Mouse (Mus musculus): ENCODE data around the gene Mcu. TPM values are rescaled to one million over a fixed set of nuclear protein-coding genes. Genes with fewer than 3 reads are reported as not detected.

The Mcu gene
- total RNA-seq (2015) (39.5 and 43.0 TPM in 2 replicates), total RNA-seq (2017) (57.3 and 60.1 TPM in 2 replicates)

- peak; percentile 93 for ATAC-seq (replicated peaks; ENCODE audit: poor library complexity)
Measured at GRCm38 (mm10) chr10:59616522-59616921, at the start of gene Mcu. Mcu (minus strand) TSS chr10:59616692.

GRCm38 (mm10) chr10:59665503-59666291, 49.2 kb upstream of the Mcu start:
- ATAC-seq (replicated peaks; ENCODE audit: poor library complexity) = peak; percentile 77

GRCm38 (mm10) chr10:59664765-59665164, 48.3 kb upstream of the Mcu start:
- ATAC-seq (replicated peaks; ENCODE audit: poor library complexity) = no peak

- no peak for ATAC-seq (replicated peaks; ENCODE audit: poor library complexity)
Measured at GRCm38 (mm10) chr10:59656799-59657198, 40.3 kb upstream of the Mcu start.

DNA sequence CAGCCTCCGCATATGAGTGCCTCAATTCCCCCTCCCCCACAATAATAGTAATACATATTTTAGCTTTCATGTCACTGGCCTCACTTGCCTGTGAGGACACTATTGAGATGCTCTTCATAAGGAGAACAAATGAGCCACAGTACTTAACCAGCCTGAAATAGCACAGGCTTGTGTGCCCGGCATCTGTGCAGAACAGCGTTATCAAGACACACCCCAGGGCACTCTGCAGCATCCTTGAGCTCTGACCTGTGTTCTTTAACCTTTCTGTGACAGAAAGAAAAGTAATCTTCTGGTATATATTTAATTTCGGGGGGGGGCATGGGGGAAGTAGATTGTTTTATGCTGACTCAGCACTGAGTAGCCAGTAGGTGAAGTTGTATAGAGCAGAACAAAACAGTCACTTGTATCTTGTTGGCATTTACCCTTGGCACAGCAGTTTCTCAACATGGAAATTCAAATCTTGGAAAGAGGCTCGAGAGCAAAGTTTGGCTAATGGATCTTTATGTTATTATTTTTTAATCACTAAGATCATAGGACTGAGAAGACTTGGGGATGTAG, 30.4 kb upstream of the Mcu start:
- ATAC-seq (replicated peaks; ENCODE audit: poor library complexity) = no peak

DNA sequence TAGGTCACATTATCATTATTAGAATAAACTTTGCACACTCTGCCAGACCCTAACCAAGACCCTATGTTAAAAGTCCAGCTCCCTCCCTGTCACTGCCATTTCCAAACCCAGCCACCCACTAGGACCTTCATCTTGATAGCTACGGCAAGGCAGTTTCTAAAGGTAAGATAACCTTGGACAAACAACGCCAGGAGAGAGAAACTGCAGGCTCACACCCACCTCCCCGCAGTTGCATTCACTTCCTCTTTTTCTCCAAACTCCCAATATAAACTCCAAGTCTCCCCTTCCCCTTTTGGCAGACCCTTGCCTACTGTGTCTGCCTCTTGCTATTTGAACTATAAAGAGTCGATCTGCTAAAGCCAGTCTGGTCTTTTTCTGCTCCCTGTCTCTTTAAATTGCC, 28.7 kb upstream of the Mcu start:
- ATAC-seq (replicated peaks; ENCODE audit: poor library complexity) = peak; percentile 78

- ATAC-seq (replicated peaks; ENCODE audit: poor library complexity) = no peak
Measured at GRCm38 (mm10) chr10:59644710-59645109, 28.2 kb upstream of the Mcu start.

DNA sequence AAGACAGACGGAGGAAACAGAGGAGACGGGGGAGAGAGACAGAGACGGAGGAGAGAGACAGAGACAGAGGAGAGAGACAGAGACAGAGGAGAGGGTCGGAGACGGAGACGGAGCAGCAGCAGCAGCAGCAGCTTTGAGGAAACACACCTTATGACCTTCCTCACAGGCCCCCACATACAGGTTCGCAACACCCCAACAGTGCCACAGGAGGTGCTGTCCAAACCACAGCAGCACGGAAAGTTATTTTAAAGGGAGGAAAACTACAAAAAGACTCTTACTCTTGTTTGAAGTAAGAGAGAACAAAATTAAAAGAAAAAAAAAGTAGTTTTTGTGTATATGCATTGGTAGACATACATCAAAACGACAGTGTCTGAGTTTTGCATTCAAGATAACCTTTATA, 27.2 kb upstream of the Mcu start:
- no peak for ATAC-seq (replicated peaks; ENCODE audit: poor library complexity)

DNA sequence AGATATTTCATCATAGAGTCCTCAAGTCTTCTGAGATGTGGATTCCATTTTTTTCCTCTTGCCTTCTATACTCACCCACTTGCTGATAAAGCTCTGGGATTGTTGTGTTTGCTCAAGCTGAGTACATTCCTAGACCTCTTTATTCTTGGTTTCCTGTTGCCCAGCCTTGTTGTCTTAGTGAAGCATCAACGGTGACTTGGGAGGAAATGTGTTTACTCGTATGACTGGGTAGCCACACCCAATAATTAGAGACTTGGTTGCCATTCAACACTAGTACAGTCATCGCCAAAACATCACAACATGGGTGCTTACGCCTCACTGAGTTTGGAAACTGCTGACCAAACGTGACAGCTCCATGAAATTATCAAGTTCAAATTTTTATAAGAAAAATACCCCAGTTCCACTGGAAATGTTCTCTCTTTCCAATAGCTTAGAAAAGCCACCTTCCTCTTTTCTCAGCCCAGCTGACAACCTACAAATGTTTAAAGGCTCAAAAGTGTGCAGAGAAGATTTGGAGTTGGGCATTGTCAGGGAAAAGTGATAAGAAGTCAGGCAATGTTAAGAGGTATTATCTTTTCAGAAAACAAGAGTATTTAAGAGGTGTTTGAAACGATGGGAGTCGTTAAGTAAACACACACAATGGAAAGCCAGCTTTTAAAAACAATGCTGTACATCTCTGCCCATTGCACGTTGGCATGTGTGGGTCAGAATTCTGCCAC, 26.3 kb upstream of the Mcu start:
- peak; percentile 17; the same call in 1 of the 2 replicates for ATAC-seq (replicated peaks; ENCODE audit: poor library complexity)

- no peak for ATAC-seq (replicated peaks; ENCODE audit: poor library complexity)
Measured at GRCm38 (mm10) chr10:59638576-59638975, 22.1 kb upstream of the Mcu start.

- no peak for ATAC-seq (replicated peaks; ENCODE audit: poor library complexity)
Measured at GRCm38 (mm10) chr10:59637596-59638124, 21.2 kb upstream of the Mcu start.

DNA sequence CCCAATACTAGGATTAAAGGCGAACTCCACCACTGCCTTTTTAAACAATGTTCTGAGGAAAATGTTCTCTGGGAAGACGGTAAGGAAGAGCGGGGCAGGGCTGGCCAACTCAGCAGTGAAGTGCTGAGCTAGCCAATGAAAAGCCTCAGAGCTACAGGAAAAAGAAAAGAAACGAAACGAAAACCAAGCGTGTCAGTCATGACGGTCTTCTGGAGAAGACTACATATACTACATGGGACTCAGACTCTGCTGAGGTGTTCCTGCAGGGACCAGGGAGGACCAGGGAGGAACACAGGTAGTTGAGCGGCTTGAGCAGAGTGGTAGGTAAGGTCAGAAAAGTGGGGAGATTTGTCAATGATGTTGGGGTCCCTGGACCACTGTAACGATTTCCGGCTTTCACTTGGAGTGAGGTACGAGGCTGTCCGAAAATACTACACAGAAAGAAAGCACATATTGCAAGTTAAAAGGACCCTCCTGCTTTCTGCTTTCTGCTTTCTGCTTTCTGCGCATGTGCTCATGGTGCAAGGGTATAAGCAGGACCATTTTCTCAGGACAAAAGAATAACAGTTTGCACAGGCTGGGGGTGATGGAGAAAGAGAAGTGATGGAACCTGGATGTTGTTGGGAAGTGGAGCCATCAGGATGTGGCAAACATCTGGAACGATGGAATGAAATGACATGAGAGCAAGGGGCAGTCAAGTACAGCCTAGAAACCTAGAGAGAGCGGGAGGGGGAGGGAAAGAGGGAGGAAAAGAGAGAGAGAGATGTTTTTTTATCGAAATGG, 20.4 kb upstream of the Mcu start:
- ATAC-seq (replicated peaks; ENCODE audit: poor library complexity) = peak; percentile 76

DNA sequence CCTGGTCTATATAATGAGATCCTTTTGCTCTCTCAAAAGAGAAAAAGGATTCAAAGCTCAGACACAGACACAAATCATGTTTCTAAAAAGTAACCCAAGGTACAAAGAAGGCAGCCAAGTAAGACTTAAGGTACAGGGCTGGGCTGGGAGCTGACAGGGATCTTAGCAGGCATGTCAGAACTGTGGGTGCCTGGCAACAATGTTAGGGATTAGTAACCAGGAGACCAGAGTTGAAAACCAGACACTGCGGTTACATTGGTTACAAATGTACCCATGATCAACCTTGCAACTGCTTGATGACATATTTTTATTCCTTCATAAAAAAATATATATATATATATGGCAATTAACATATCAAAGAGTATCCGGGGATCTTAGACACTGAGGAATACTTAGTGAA, 19.6 kb upstream of the Mcu start:
- ATAC-seq (replicated peaks; ENCODE audit: poor library complexity) = no peak

DNA sequence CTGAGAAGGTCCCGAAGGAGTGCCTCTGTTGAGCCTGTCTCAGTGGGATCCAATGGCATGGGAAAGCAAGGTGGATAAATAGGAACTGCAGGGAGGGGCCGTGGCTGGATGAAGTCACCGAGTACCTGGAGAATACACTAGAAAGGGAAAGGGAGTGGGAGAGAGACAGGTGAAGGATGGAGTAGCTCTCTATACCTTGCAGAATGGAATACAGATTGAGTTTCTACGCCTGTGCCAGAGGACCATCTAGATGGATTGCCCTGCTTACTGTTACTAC, 13.0 kb upstream of the Mcu start:
- ATAC-seq (replicated peaks; ENCODE audit: poor library complexity) = no peak

DNA sequence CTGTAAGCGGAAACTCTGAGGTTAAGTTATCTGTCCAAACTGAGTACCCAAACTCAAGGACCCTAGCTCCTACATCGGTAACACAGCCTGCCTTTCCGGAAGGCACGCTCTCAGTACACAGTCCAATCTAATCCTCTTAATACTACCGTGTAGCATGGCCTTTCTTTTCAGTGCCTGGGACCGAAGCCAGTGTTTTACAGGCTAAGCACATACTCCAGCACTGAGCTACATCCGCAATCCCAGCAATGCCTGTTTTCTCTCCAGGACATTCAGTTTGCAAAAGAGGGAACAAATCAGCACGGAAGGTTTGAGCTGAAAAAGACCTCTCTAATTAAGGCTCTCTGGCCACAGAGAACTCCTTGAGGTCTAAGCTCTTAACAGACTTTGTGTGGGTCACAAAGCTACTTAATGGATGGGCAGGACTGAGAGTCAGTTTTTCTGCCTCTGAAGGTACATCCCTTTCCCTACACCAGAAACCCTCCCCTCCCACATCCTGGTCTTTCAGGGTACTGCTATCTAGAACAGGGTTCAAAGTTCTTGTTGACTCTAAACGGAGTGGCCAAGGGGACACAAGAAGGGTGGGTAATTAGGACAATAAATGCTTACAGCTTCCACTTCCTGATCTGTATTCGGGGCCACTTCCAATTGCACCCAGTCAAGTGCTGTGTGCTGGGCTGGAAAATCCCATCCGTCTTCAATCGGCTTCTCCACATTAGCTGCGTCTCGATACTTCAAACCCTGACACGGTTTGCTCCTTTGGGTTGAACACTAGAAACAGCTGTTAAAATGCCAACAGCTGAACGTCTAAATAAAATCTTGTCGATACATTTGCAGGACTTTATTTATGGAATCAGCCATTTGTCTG, 12.4 kb upstream of the Mcu start:
- no peak for ATAC-seq (replicated peaks; ENCODE audit: poor library complexity)

GRCm38 (mm10) chr10:59623496-59623895, 7.0 kb upstream of the Mcu start:
- ATAC-seq (replicated peaks; ENCODE audit: poor library complexity) = peak; percentile 23; the same call in 1 of the 2 replicates

DNA sequence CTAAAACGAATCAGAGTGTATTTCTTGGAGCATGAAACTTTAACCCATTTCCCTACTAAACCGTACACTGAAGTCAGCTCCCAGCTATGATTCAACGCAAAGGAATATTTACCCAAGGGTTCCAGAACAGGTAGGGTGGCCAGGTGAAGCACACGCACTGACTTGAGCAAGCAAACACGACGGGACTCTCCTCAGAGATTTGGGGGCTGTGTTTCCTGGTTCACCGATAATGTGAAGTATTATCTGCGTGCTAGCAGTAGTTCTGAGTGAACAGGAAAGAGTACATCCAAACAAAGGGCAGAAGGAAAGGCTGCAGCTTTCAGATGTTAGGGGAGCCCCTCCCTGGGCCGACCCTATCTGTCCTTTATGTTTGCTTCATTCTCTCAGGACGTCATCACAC, 4.9 kb upstream of the Mcu start:
- peak; percentile 26; the same call in 1 of the 2 replicates for ATAC-seq (replicated peaks; ENCODE audit: poor library complexity)

GRCm38 (mm10) chr10:59617776-59618175, 1.3 kb upstream of the Mcu start:
- no peak for ATAC-seq (replicated peaks; ENCODE audit: poor library complexity)

- ATAC-seq (replicated peaks; ENCODE audit: poor library complexity) = peak; percentile 38
Measured at GRCm38 (mm10) chr10:59615981-59616520, 441 bp downstream of the Mcu start, which contains the start of gene Gm10322. Gm10322 (plus strand) TSS chr10:59616063.

DNA sequence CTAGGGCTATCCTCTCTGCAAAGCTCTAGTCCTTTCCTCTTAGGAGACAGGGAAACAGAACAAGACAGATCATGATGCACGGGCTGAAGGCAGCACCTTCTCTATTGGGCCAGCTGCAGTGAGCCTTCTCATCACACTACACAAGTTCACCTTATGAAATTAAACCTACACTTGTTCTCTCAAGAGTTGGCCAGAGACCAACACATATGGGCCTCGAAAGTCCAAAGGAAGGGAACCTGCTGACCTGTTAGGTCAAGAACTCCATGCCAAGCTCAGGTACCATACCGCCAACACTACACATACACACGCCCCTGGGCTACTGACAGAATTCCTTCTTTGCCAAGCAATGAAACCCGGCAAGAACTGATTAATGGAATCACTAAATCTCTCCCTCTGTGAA, 1.1 kb downstream of the Mcu start:
- no peak for ATAC-seq (replicated peaks; ENCODE audit: poor library complexity)
